Mouse (Mus musculus) B cell, adult 62 days (primary cell): ENCODE results near the gene A2m. TPM values are rescaled to one million over a fixed set of nuclear protein-coding genes. Genes with fewer than 3 reads are reported as not detected.

ENCODE experiments used
- total RNA-seq: library from RNA; stranded (reverse); gene quantifications from 4 replicates; pipeline ENCODE4 v1.2.4, GENCODE M21; 2023

A2m gene
- not detected in 4 replicates for total RNA-seq

DNA sequence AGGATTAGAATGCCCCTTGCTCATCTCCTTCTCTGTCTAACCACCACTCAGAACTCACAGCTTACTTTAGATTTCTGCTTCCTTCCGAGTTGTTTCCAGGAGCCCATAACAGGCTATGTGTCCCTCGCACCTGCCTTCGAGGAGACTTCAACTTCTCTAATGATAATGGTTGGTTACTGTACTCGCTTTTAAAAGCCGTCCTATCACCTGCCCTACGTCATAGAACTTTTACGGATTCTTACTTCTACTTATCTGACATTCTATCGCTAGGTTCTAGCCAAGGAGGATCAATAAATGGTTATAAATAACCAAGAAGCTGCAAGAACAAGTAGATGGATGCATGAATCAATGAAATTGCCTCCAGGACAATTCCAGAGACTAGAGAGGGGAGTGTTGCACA, at the start of gene A2m:
Gene A2m, plus strand, starts transcription at position 301 of the 400 bp plus-strand sequence.

Other genes starting within 250 kb of the A2m start
- not detected in 4 replicates for gene Iqsec3, start 161.7 kb upstream of the A2m start, total RNA-seq
- not detected in 4 replicates for gene Gm7298, start 97.6 kb downstream of the A2m start, total RNA-seq
- not detected in 4 replicates for gene Mug1, start 203.2 kb downstream of the A2m start, total RNA-seq